Mouse (Mus musculus): ENCODE measurements at regions not wholly inside any gene's neighbourhood (a gene's known extent, or its start where the extent isn't known, plus 50 kb on each side); places are given as distances from the start of the nearest gene placed in this dataset.

DNA sequence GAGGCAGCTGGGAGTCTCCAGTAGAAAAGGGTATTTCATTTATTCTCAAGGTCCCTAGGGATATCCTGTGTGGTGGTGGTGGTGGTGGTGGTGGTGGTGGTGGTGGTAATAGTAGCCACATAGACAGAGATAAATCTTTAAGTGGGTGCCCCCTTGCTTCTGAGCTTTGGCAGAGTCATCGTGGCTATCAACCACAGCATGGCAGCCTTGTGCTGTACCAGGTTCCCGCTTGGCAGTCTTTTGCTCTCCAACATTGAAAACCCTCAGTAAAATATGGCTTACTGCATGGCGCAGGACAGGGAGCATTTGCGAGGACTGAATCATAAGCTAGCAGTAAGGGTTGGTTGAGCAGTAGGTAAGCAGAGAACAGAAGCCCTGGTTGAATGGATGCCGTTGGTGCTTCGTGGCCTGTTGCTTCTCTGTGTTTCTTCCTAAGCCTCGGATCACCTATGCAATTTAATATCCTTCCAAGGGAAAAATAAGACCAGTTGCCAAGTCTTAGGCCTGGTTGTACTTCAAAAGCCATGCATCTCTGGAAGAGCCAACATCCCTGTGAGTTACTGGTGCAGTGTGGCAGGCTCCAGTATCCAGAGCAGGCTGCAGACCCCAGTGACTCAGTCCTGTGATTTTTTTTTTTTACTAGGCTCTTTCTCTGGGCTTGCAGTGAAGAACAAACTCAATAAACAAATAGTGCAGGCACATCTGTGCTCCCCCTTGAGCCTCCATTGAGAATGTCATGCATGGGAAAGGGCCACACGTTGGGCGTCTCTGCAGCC lies 76.6 kb upstream of the Maml3 start:
- WGBS, result 96% methylated on average over 9 of the region's 9 CpGs
- H3K36me3 ChIP-seq (ENCODE audit: control insufficient read depth, insufficient read depth, low read length), result no peaks in the 10 kb centered on the region
- no peak overlapping the region for H3K9ac ChIP-seq (ENCODE audit: low read depth, low read length)
- no peak for DNase-seq (ENCODE audit: extremely low read depth, low read depth, low spot score)
- H3K27me3 ChIP-seq (ENCODE audit: control insufficient read depth, insufficient read depth, low read length), result no peaks in the 10 kb centered on the region
- no peak overlapping the region for H3K27ac ChIP-seq (replicated peaks; ENCODE audit: insufficient read depth, low read depth, low read length)
- H3K4me1 ChIP-seq (ENCODE audit: control insufficient read depth, insufficient read depth, low read length), result no peaks in the 10 kb centered on the region
- H3K4me3 ChIP-seq (ENCODE audit: insufficient read depth, low read depth, low read length), result no peak overlapping the region
- no peaks in the 10 kb centered on the region for H3K79me2 ChIP-seq (ENCODE audit: control insufficient read depth, insufficient read depth, low read length)
- TF ChIP-seq CTCF (IDR thresholded peaks at IDR 0.05; ENCODE audit: low read depth, low read length), result no peak
- TF ChIP-seq POLR2A (IDR thresholded peaks at IDR 0.05; ENCODE audit: extremely low read depth, insufficient read depth, low read length), result no peak

DNA sequence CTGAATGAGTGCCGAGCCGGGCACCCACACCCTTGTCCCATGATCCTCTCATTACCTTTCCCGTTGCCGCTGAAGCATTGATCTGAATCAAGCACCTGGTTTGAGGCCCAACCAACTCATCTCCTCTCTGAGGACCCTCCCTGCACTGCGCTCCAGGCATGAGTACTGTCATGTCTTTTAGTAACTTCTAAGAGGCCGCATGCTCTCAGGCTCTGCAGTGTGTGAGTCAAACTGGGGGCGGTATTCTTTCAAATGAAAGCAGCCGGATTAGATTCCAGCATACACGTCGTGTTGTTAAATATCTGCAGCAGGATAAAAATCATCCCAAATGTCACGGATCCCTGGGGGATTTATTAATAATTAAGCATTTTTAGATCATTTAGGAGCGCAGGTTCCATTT lies 79.4 kb upstream of the Maml3 start:
- 94% methylated on average over 12 of the region's 12 CpGs for WGBS
- no peak overlapping the region for H3K27ac ChIP-seq (replicated peaks; ENCODE audit: insufficient read depth, low read depth, low read length)
- no peaks in the 10 kb centered on the region for H3K36me3 ChIP-seq (ENCODE audit: control insufficient read depth, insufficient read depth, low read length)
- TF ChIP-seq CTCF (IDR thresholded peaks at IDR 0.05; ENCODE audit: low read depth, low read length) (no peak), POLR2A (IDR thresholded peaks at IDR 0.05; ENCODE audit: extremely low read depth, insufficient read depth, low read length) (no peak)
- H3K4me3 ChIP-seq (ENCODE audit: insufficient read depth, low read depth, low read length), result no peak overlapping the region
- no peaks in the 10 kb centered on the region for H3K79me2 ChIP-seq (ENCODE audit: control insufficient read depth, insufficient read depth, low read length)
- no peaks in the 10 kb centered on the region for H3K4me1 ChIP-seq (ENCODE audit: control insufficient read depth, insufficient read depth, low read length)
- H3K9ac ChIP-seq (ENCODE audit: low read depth, low read length), result no peak overlapping the region
- H3K27me3 ChIP-seq (ENCODE audit: control insufficient read depth, insufficient read depth, low read length), result no peaks in the 10 kb centered on the region
- DNase-seq (ENCODE audit: extremely low read depth, low read depth, low spot score), result no peak

DNA sequence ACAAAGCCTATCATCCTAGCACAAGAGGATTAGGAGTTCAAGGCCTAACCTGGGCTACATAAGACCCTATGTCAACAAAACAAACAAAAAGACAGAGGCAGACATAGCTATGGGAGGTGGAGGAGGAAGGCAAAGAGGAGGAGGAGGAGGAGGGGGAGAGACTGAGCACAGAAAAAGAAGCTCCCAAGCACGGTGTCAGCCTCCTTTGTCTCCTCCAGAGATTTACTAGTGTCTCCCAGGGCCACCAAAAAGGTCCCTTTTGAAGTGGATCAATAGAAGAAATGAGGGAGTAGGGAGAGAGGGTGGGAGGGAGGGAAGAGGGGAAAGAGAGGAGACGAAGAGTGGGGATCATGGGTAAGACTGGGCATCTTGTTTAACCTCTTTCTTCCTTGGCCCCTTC lies 80.5 kb upstream of the Maml3 start:
- no peak overlapping the region for H3K27ac ChIP-seq (replicated peaks; ENCODE audit: insufficient read depth, low read depth, low read length)
- WGBS, result 70% methylated on average over 2 of the region's 2 CpGs

DNA sequence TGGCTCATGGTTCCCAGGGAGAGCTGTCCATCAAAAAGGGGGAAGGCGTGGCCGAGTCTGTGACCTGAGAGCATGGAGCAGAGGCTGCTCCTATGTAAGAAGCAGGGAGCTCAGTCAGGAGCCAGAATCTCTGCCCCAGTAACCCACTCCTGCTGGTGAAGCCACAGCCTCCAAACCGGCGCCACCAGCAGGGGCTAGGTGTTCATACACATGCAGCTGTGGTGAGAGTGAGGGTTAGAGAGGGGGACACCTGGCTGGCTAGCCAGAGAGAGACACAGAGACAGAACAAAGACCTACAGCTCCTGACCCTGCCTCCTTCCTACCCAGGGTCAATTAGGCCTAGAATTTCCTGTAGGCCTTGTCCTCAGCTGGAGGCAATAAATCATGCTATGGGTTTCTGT lies 80.7 kb upstream of the Foxo1 start:
- Histone ChIP-seq H3K79me2 (ENCODE audit: control insufficient read depth, insufficient read depth, low read length) (no peaks in the 10 kb centered on the region), H3K27me3 (ENCODE audit: control insufficient read depth, insufficient read depth, low read length) (no peaks in the 10 kb centered on the region), H3K4me3 (ENCODE audit: insufficient read depth, low read depth, low read length) (no peak overlapping the region), H3K9ac (ENCODE audit: low read depth, low read length) (no peak overlapping the region), H3K4me1 (ENCODE audit: control insufficient read depth, insufficient read depth, low read length) (no peaks in the 10 kb centered on the region), H3K36me3 (ENCODE audit: control insufficient read depth, insufficient read depth, low read length) (no peaks in the 10 kb centered on the region), H3K27ac (replicated peaks; ENCODE audit: insufficient read depth, low read depth, low read length) (no peak overlapping the region)
- TF ChIP-seq POLR2A (IDR thresholded peaks at IDR 0.05; ENCODE audit: extremely low read depth, insufficient read depth, low read length) (no peak), CTCF (IDR thresholded peaks at IDR 0.05; ENCODE audit: low read depth, low read length) (no peak)
- 90% methylated on average over 4 of the region's 4 CpGs for WGBS
- DNase-seq (ENCODE audit: extremely low read depth, low read depth, low spot score), result no peak

More for the DNA sequence above, 80.5 kb upstream of the Maml3 start:
- Histone ChIP-seq H3K79me2 (ENCODE audit: control insufficient read depth, insufficient read depth, low read length) (no peaks in the 10 kb centered on the region), H3K36me3 (ENCODE audit: control insufficient read depth, insufficient read depth, low read length) (no peaks in the 10 kb centered on the region), H3K4me1 (ENCODE audit: control insufficient read depth, insufficient read depth, low read length) (no peaks in the 10 kb centered on the region), H3K27me3 (ENCODE audit: control insufficient read depth, insufficient read depth, low read length) (no peaks in the 10 kb centered on the region), H3K9ac (ENCODE audit: low read depth, low read length) (no peak overlapping the region), H3K4me3 (ENCODE audit: insufficient read depth, low read depth, low read length) (no peak overlapping the region)
- TF ChIP-seq POLR2A (IDR thresholded peaks at IDR 0.05; ENCODE audit: extremely low read depth, insufficient read depth, low read length) (no peak), CTCF (IDR thresholded peaks at IDR 0.05; ENCODE audit: low read depth, low read length) (no peak)
- DNase-seq (ENCODE audit: extremely low read depth, low read depth, low spot score), result no peak

DNA sequence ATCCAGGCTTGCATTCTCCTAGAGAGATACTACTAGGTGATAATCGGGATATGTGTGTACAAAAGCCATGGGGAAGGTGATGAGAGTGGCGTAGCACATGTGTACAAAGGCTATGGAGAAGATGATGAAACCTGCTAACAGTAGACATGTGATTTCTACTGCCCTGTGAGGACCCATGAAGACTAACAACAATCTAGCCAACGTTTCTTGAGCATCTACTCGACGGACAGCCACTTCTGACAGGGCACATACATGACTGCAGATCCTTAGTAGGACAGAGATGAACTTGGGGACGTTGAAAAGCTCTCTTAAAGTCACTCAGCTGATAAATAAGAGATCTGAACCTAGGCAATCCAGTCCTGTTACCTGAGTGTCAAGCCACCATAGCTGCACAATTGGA lies 79.8 kb upstream of the Foxo1 start:
- DNase-seq (ENCODE audit: extremely low read depth, low read depth, low spot score), result no peak
- 81% methylated on average over 6 of the region's 6 CpGs for WGBS
- Histone ChIP-seq H3K79me2 (ENCODE audit: control insufficient read depth, insufficient read depth, low read length) (no peaks in the 10 kb centered on the region), H3K36me3 (ENCODE audit: control insufficient read depth, insufficient read depth, low read length) (no peaks in the 10 kb centered on the region), H3K27me3 (ENCODE audit: control insufficient read depth, insufficient read depth, low read length) (no peaks in the 10 kb centered on the region), H3K27ac (replicated peaks; ENCODE audit: insufficient read depth, low read depth, low read length) (no peak overlapping the region), H3K9ac (ENCODE audit: low read depth, low read length) (no peak overlapping the region), H3K4me1 (ENCODE audit: control insufficient read depth, insufficient read depth, low read length) (no peaks in the 10 kb centered on the region), H3K4me3 (ENCODE audit: insufficient read depth, low read depth, low read length) (no peak overlapping the region)
- TF ChIP-seq CTCF (IDR thresholded peaks at IDR 0.05; ENCODE audit: low read depth, low read length), result no peak
- TF ChIP-seq POLR2A (IDR thresholded peaks at IDR 0.05; ENCODE audit: extremely low read depth, insufficient read depth, low read length), result no peak

DNA sequence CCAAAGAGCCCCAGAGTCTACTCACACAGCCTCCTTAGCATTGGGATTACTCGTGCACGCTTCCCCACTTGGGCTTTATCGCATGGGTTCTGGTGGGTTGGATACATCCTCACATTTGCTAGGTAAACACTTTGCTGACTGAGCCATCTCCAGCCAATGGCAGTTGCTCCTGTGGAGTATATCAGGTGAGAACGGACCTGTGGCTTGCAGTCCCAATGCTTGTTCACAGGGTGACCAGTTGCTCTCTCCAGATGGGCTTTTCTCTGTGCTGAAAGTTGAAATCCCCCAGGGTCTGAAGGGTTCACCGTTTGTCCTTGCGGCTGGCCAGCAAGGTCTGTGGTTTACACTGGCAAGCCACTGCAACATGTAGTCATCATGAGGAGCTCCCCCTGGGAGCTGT lies 79.1 kb upstream of the Foxo1 start:
- Histone ChIP-seq H3K36me3 (ENCODE audit: control insufficient read depth, insufficient read depth, low read length) (no peaks in the 10 kb centered on the region), H3K9ac (ENCODE audit: low read depth, low read length) (no peak overlapping the region), H3K79me2 (ENCODE audit: control insufficient read depth, insufficient read depth, low read length) (no peaks in the 10 kb centered on the region), H3K4me1 (ENCODE audit: control insufficient read depth, insufficient read depth, low read length) (no peaks in the 10 kb centered on the region), H3K4me3 (ENCODE audit: insufficient read depth, low read depth, low read length) (no peak overlapping the region), H3K27ac (replicated peaks; ENCODE audit: insufficient read depth, low read depth, low read length) (no peak overlapping the region), H3K27me3 (ENCODE audit: control insufficient read depth, insufficient read depth, low read length) (no peaks in the 10 kb centered on the region)
- 95% methylated on average over 6 of the region's 6 CpGs for WGBS
- TF ChIP-seq POLR2A (IDR thresholded peaks at IDR 0.05; ENCODE audit: extremely low read depth, insufficient read depth, low read length), result no peak
- DNase-seq (ENCODE audit: extremely low read depth, low read depth, low spot score), result no peak
